Mouse (Mus musculus) liver, postnatal 0 days (tissue): ENCODE measurements around the gene Snap29. TPM values are rescaled to one million over a fixed set of nuclear protein-coding genes. Genes with fewer than 3 reads are reported as not detected.

Source experiments
- ATAC-seq: fragments of 200-750 bp; cut with Nextera tagmentation; 2 replicates; pipeline ENCODE4 v1.8.0; 2017; ENCODE audit warnings: mild to moderate bottlenecking, moderate library complexity
- DNase-seq: peaks from one replicate; pipeline ENCODE4 v3.0.0-alpha.2; 2016
- H3K27ac ChIP-seq: fragments of 300-500 bp; sonication (generic); 2 replicates; pipeline ENCODE4 v1.5.1; 2014; ENCODE audit warnings: antibody characterized with exemption, moderate library complexity, mild to moderate bottlenecking, low read depth
- H3K27me3 ChIP-seq: fragments of 300-500 bp; sonication (generic); 2 replicates; pipeline ENCODE4 v1.6.1; 2014; ENCODE audit warnings: low read length, control low read depth, mixed read lengths; ENCODE audit not compliant: insufficient read depth
- H3K36me3 ChIP-seq: fragments of 300-500 bp; sonication (generic); replicated peaks from 2 replicates; pipeline ENCODE4 v1.6.1; 2014; ENCODE audit warnings: mild to moderate bottlenecking, control low read depth, low read length, moderate library complexity, mixed read lengths; ENCODE audit not compliant: insufficient read depth
- H3K4me1 ChIP-seq: fragments of 300-500 bp; sonication (generic); 2 replicates; pipeline ENCODE4 v1.6.1; 2014; ENCODE audit warnings: antibody characterized with exemption, mild to moderate bottlenecking, control low read depth; ENCODE audit not compliant: insufficient read depth
- H3K4me2 ChIP-seq: fragments of 300-500 bp; sonication (generic); 2 replicates; pipeline ENCODE4 v1.6.1; 2014; ENCODE audit warnings: low read depth, mild to moderate bottlenecking, low read length, moderate library complexity, mixed read lengths
- H3K4me3 ChIP-seq: fragments of 300-500 bp; sonication (generic); 2 replicates; pipeline ENCODE4 v1.5.1; 2014; ENCODE audit warnings: low read depth, low read length
- H3K9ac ChIP-seq: fragments of 300-500 bp; sonication (generic); replicated peaks from 2 replicates; pipeline ENCODE4 v1.6.1; 2014; ENCODE audit warnings: mild to moderate bottlenecking, moderate library complexity
- H3K9me3 ChIP-seq: fragments of 300-500 bp; sonication (generic); 2 replicates; pipeline ENCODE4 v1.6.1; 2016; ENCODE audit warnings: mild to moderate bottlenecking, control low read depth, low read length, mixed read lengths
- CTCF ChIP-seq: sonication (generic); IDR thresholded peaks from 2 replicates; pipeline ENCODE4 v1.5.1; 2016; ENCODE audit warnings: antibody characterized with exemption, low read depth
- EP300 ChIP-seq: IDR thresholded peaks from 2 replicates; pipeline ENCODE4 v1.6.1; 2016; ENCODE audit warnings: antibody characterized with exemption, low read depth, mild to moderate bottlenecking
- WGBS: fragments of 180-500 bp; shearing (Covaris S2); extraction: QIAGEN DNeasy Blood & Tissue Kit; methylation state at CpG from one replicate; pipeline ENCODE4 v1.1.7; 2014; ENCODE audit not compliant: insufficient replicate concordance; 5-methylcytosine and 5-hydroxymethylcytosine counted together
- polyA plus RNA-seq: library from polyadenylated mRNA; unstranded; fragments of >200 nt; fragmentation: Nextera tagmentation; extraction: Ambion mirVana; gene quantifications from 2 replicates; pipeline ENCODE4 v1.2.1, GENCODE M21; 2015

Gene Snap29
- polyA plus RNA-seq, 1 experiment from 2014 or later = 7.2 TPM

DNA sequence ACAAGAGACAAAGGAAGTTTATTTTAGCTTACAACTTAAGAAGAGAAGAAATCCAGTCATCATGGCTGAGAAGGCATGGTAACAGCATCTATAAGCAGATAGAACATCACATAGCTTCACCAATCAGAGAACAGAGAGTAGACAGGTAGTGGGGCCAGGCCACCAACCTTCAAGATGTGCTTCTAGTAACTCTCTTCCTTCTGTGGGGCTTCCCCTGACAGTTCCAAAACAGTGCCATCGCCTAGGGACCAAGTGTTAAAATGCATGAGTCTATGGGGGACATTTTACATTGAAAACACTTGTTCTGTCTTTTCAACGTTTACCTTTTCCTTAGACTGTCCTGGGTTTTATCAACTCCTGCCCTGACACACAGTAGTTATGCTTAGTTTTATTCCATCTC is 57.4 kb downstream of the Snap29 start:
- Histone ChIP-seq H3K4me2 (no peak overlapping the region), H3K4me1 (peaks cover 34% of the 10 kb centered on the region), H3K27ac (peak overlapping the region; percentile 39; the same call in 1 of the 2 replicates), H3K4me3 (no peak overlapping the region), H3K27me3 (no peaks in the 10 kb centered on the region), H3K9ac (no peak overlapping the region), H3K36me3 (no peaks in the 10 kb centered on the region; the same call in 1 of the 2 replicates), H3K9me3 (no peaks in the 10 kb centered on the region)
- TF ChIP-seq CTCF (no peak), EP300 (no peak)
- ATAC-seq (no peak), DNase-seq (no peak)
- 79% methylated on average over 2 of the region's 2 CpGs for WGBS

- no peak for DNase-seq
- TF ChIP-seq CTCF (no peak), EP300 (no peak)
- H3K36me3 ChIP-seq = peaks cover 19% of the 10 kb centered on the region
- H3K9ac ChIP-seq = no peak overlapping the region
- H3K4me3 ChIP-seq = no peak overlapping the region
- H3K4me2 ChIP-seq = no peak overlapping the region
- WGBS = 68% methylated on average over 4 of the region's 4 CpGs
- H3K4me1 ChIP-seq = peaks cover 18% of the 10 kb centered on the region
- no peaks in the 10 kb centered on the region for H3K9me3 ChIP-seq
- H3K27ac ChIP-seq = no peak overlapping the region
- ATAC-seq = no peak
- no peaks in the 10 kb centered on the region for H3K27me3 ChIP-seq
Observed at GRCm38 (mm10) chr16:17466875-17467663, 61.3 kb downstream of the Snap29 start.

DNA sequence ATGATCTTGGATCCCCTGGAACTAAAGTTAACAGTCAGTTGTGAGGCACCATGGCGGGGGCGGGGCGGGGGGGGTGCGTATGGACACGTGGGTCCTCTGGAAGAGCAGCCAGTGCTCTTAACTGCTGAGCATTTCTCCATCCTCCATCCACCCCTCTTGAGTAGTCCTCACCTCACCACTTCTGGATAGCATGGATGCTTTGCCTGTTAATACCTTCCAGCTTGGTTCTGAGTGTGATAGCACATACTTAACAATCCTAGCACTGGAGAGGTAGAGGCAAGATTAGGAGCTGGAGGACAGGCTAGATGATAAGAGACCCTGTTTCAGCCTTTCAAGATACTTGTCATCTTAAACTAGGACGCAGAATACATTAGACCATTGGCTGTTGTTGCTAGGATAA is 66.7 kb downstream of the Snap29 start:
- TF ChIP-seq CTCF (no peak), EP300 (no peak)
- Histone ChIP-seq H3K4me2 (no peak overlapping the region), H3K27me3 (no peaks in the 10 kb centered on the region), H3K27ac (no peak overlapping the region), H3K36me3 (peaks cover 37% of the 10 kb centered on the region), H3K9ac (no peak overlapping the region), H3K4me1 (peaks cover 1% of the 10 kb centered on the region; the same call in 1 of the 2 replicates), H3K4me3 (no peak overlapping the region), H3K9me3 (no peaks in the 10 kb centered on the region)
- 79% methylated on average over 6 of the region's 6 CpGs for WGBS
- DNase-seq = no peak
- ATAC-seq = no peak

DNA sequence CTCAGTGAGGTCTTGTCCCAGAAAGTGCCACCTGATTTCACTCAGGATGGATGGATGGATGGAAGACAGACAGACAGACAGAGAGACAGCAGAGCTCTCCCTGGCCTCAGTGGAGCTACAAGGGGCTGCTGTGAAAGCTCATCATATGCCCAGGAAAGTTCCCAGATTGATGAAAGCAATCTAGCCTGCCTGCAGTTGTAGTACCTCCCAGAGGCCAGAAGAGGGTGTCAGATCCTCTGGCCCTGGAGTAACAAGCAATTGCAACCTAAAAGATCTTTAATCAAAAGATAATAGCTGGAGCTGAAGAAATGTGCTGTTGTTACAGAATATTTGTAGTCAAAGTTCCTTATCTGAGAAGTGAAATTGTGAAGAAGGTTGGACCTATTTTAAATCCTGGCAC is 68.3 kb downstream of the Snap29 start:
- H3K36me3 ChIP-seq = peaks cover 36% of the 10 kb centered on the region
- TF ChIP-seq EP300 = no peak
- TF ChIP-seq CTCF = peak; percentile 79
- H3K4me1 ChIP-seq = 0 out of 2 replicates have a peak, but pooled peaks cover 4% of the 10 kb centered on the region
- H3K27me3 ChIP-seq = no peaks in the 10 kb centered on the region
- H3K27ac ChIP-seq = no peak overlapping the region
- no peak overlapping the region for H3K4me3 ChIP-seq
- H3K9ac ChIP-seq = no peak overlapping the region
- DNase-seq (no peak), ATAC-seq (no peak)
- H3K9me3 ChIP-seq = no peaks in the 10 kb centered on the region
- no peak overlapping the region for H3K4me2 ChIP-seq

DNA sequence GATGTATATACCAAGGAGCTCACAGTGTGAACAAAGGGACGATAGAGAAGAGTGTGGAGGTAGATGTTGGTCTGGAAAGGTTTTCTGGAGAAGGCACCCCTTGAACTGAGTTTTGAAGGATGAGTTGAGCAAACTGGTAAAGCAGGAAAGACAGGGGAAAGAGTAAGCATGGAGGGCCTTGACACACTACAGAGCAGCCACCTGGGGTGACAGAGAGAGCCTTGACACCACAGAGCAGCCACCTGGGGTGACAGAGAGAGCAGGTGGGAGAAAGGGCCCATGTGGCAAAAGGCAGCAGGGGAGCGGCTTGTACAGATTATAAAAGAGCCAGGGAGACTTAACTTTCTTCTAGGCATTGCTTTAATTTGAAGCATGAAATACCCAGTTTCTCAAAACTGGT is 69.0 kb downstream of the Snap29 start:
- TF ChIP-seq CTCF = no peak
- no peak for TF ChIP-seq EP300
- H3K9me3 ChIP-seq = no peaks in the 10 kb centered on the region
- H3K4me1 ChIP-seq = 0 out of 2 replicates have a peak, but pooled peaks cover 4% of the 10 kb centered on the region
- H3K27me3 ChIP-seq = no peaks in the 10 kb centered on the region
- H3K27ac ChIP-seq = no peak overlapping the region
- no peak for ATAC-seq
- no peak overlapping the region for H3K4me2 ChIP-seq
- WGBS = 74% methylated on average over 2 of the region's 2 CpGs
- H3K36me3 ChIP-seq = peaks cover 31% of the 10 kb centered on the region
- no peak overlapping the region for H3K4me3 ChIP-seq
- no peak overlapping the region for H3K9ac ChIP-seq
- no peak for DNase-seq

- Histone ChIP-seq H3K4me1 (0 out of 2 replicates have a peak, but pooled peaks cover 4% of the 10 kb centered on the region), H3K27ac (no peak overlapping the region), H3K4me3 (no peak overlapping the region), H3K36me3 (peaks cover 29% of the 10 kb centered on the region), H3K9me3 (no peaks in the 10 kb centered on the region), H3K4me2 (no peak overlapping the region), H3K27me3 (no peaks in the 10 kb centered on the region), H3K9ac (no peak overlapping the region)
- ATAC-seq (no peak), DNase-seq (no peak)
- 87% methylated on average over 4 of the region's 4 CpGs for WGBS
- TF ChIP-seq EP300 = no peak
- no peak for TF ChIP-seq CTCF
Observed at GRCm38 (mm10) chr16:17475326-17475725, 69.5 kb downstream of the Snap29 start.
